Mouse (Mus musculus): ENCODE measurements at regions not wholly inside any gene's neighbourhood (a gene's known extent, or its start where the extent isn't known, plus 50 kb on each side); places are given as distances from the start of the nearest gene placed in this dataset.

GRCm38 (mm10) chr17:84107946-84108686 is 79.6 kb downstream of the Zfp36l2 start:
- no peak for DNase-seq (ENCODE audit: extremely low spot score, low read depth, low spot score)

GRCm38 (mm10) chr17:84107497-84107896 is 80.2 kb downstream of the Zfp36l2 start:
- DNase-seq (ENCODE audit: extremely low spot score, low read depth, low spot score): no peak

GRCm38 (mm10) chr17:84104242-84104641 is 83.5 kb downstream of the Zfp36l2 start:
- no peak for DNase-seq (ENCODE audit: extremely low spot score, low read depth, low spot score)

GRCm38 (mm10) chr17:84103344-84103743 is 84.4 kb downstream of the Zfp36l2 start:
- DNase-seq (ENCODE audit: extremely low spot score, low read depth, low spot score): no peak

GRCm38 (mm10) chr17:84101652-84102051 is 86.1 kb downstream of the Zfp36l2 start:
- DNase-seq (ENCODE audit: extremely low spot score, low read depth, low spot score): no peak

- no peak for DNase-seq (ENCODE audit: extremely low spot score, low read depth, low spot score)
Measured at GRCm38 (mm10) chr17:84100523-84100922, 87.2 kb downstream of the Zfp36l2 start.

- no peak for DNase-seq (ENCODE audit: extremely low spot score, low read depth, low spot score)
Measured at GRCm38 (mm10) chr17:84099737-84100136, 88.0 kb downstream of the Zfp36l2 start.

GRCm38 (mm10) chr17:84097871-84098430 is 89.8 kb downstream of the Zfp36l2 start:
- no peak for DNase-seq (ENCODE audit: extremely low spot score, low read depth, low spot score)

- no peak for DNase-seq (ENCODE audit: extremely low spot score, low read depth, low spot score)
Measured at GRCm38 (mm10) chr17:84097286-84097685, 90.5 kb downstream of the Zfp36l2 start.

GRCm38 (mm10) chr17:84096345-84097260 is 91.1 kb downstream of the Zfp36l2 start:
- DNase-seq (ENCODE audit: extremely low spot score, low read depth, low spot score): no peak

GRCm38 (mm10) chr17:84095829-84096228 is 91.9 kb downstream of the Zfp36l2 start:
- no peak for DNase-seq (ENCODE audit: extremely low spot score, low read depth, low spot score)

GRCm38 (mm10) chr17:84095089-84095488 is 92.7 kb downstream of the Zfp36l2 start:
- DNase-seq (ENCODE audit: extremely low spot score, low read depth, low spot score): no peak

GRCm38 (mm10) chr17:84086394-84086793 is 101.4 kb downstream of the Zfp36l2 start:
- DNase-seq (ENCODE audit: extremely low spot score, low read depth, low spot score): no peak

GRCm38 (mm10) chr17:84085721-84086120 is 102.0 kb downstream of the Zfp36l2 start:
- DNase-seq (ENCODE audit: extremely low spot score, low read depth, low spot score): no peak

- DNase-seq (ENCODE audit: extremely low spot score, low read depth, low spot score): no peak
Measured at GRCm38 (mm10) chr17:84085232-84085631, 102.5 kb downstream of the Zfp36l2 start.

- DNase-seq (ENCODE audit: extremely low spot score, low read depth, low spot score): no peak
Measured at GRCm38 (mm10) chr17:84083307-84084263, 104.2 kb downstream of the Zfp36l2 start.

GRCm38 (mm10) chr17:84082571-84082970 is 105.2 kb downstream of the Zfp36l2 start:
- DNase-seq (ENCODE audit: extremely low spot score, low read depth, low spot score): no peak

GRCm38 (mm10) chr17:84081751-84082352 is 105.9 kb downstream of the Zfp36l2 start:
- no peak for DNase-seq (ENCODE audit: extremely low spot score, low read depth, low spot score)

GRCm38 (mm10) chr17:84075081-84075938 is 112.4 kb downstream of the Zfp36l2 start:
- no peak for DNase-seq (ENCODE audit: extremely low spot score, low read depth, low spot score)
